8 mouse cellular contexts compared by ENCODE assay signal in the genomic region with DNA sequence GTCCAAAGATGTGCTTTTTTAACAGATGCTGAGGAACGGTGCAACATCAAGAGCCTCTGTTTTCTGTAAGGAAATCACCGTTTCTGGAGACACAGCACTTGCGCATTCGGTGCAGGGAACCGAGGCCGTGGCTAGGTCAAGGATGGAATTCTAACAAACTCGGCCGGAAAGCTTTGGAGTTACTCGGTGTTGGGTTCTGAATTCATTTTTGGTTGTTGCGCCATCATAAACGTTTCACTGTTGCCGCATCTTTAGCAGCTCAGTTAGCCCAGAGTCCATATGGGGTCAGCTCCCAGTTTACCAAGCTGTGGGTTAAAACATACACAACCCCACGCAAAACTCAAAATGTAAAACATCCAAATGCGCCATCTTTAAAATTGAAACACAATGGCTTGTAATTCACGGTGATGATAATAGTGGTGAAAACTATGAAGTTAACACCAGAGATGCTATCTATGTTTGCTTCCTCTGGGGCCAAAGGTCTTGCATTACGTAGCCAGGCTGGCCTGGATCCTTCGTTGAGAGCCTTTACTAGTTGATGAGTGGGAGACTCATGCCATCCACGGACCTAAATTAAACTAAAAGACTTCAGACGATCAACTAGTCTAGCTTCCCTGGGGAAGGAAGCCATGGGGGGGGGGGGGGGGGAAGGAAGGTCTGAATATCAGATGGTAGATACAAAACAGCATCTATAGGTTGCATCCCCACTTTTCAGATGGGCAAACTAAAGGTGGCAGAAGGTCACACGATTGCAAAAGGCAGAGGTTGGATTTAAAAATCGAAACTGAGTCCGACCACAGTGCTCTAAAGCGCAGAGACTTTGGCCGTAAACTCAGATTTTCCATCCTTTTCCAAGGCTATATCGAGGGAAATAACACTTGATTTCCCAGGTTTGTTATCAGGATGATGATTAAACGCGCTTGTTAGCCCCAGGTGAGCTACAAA. TPM values are rescaled to one million over a fixed set of nuclear protein-coding genes. Genes with fewer than 3 reads are reported as not detected.
DNase-seq lines count a peak whose midpoint lies in the region; ATAC-seq and TF ChIP-seq lines count a peak whose summit lies in the region.

No protein-coding gene starts in this region.

- H3K4me1 ChIP-seq in heart, embryonic 13.5 days: peaks cover 19% of the 10 kb centered on the region
- peaks cover 17% of the 10 kb centered on the region for H3K4me1 ChIP-seq in bone marrow macrophage, adult 2 months (ENCODE audit: control insufficient read depth, insufficient read depth, low read length)
- peaks cover 11% of the 10 kb centered on the region for H3K4me1 ChIP-seq in hindbrain, embryonic 16.5 days (ENCODE audit: control insufficient read depth, insufficient read depth, low read depth, low read length)
- H3K4me1 ChIP-seq in midbrain, embryonic 16.5 days (ENCODE audit: control insufficient read depth, insufficient read depth, low read length): peaks cover 16% of the 10 kb centered on the region

- H3K4me2 ChIP-seq in heart, embryonic 13.5 days: peak overlapping the region; percentile 77
- peak overlapping the region; percentile 85 for H3K4me2 ChIP-seq in hindbrain, embryonic 16.5 days (ENCODE audit: low read length)
- peak overlapping the region; percentile 59 for H3K4me2 ChIP-seq in midbrain, embryonic 16.5 days (ENCODE audit: low read length)

- no peak for TF ChIP-seq CTCF in bone marrow macrophage, adult 2 months (IDR thresholded peaks at IDR 0.05; ENCODE audit: low read depth, low read length)

- WGBS in heart, embryonic 13.5 days: 46% methylated on average over 27 of the region's 27 CpGs
- 46% methylated on average over 27 of the region's 27 CpGs for WGBS in hindbrain, embryonic 16.5 days
- 46% methylated on average over 27 of the region's 27 CpGs for WGBS in midbrain, embryonic 16.5 days

- no peak for TF ChIP-seq POLR2A in bone marrow macrophage, adult 2 months (IDR thresholded peaks at IDR 0.05; ENCODE audit: borderline replicate concordance, low read depth, low read length)

- peaks cover 30% of the 10 kb centered on the region for H3K36me3 ChIP-seq in heart, embryonic 13.5 days
- H3K36me3 ChIP-seq in hindbrain, embryonic 16.5 days (ENCODE audit: control insufficient read depth, insufficient read depth, low read length): no peaks in the 10 kb centered on the region
- no peaks in the 10 kb centered on the region for H3K36me3 ChIP-seq in midbrain, embryonic 16.5 days (ENCODE audit: control insufficient read depth, insufficient read depth, low read length)

- no peaks in the 10 kb centered on the region for H3K27me3 ChIP-seq in heart, embryonic 13.5 days (replicated peaks)
- H3K27me3 ChIP-seq in hindbrain, embryonic 16.5 days (replicated peaks; ENCODE audit: control insufficient read depth, insufficient read depth, low read length): no peaks in the 10 kb centered on the region
- H3K27me3 ChIP-seq in midbrain, embryonic 16.5 days (ENCODE audit: control insufficient read depth, insufficient read depth, low read depth, low read length): no peaks in the 10 kb centered on the region

- no peaks in the 10 kb centered on the region for H3K9me3 ChIP-seq in heart, embryonic 13.5 days
- no peaks in the 10 kb centered on the region for H3K9me3 ChIP-seq in hindbrain, embryonic 16.5 days (ENCODE audit: control insufficient read depth, low read length)
- H3K9me3 ChIP-seq in midbrain, embryonic 16.5 days (replicated peaks; ENCODE audit: control insufficient read depth, low read length, poor library complexity, severe bottlenecking): no peaks in the 10 kb centered on the region

- peak overlapping the region; percentile 90 for H3K4me3 ChIP-seq in heart, embryonic 13.5 days
- H3K4me3 ChIP-seq in bone marrow macrophage, adult 2 months (ENCODE audit: insufficient read depth, low read length): peak overlapping the region; percentile 62
- peak overlapping the region; percentile 78 for H3K4me3 ChIP-seq in hindbrain, embryonic 16.5 days (ENCODE audit: low read length)
- peak overlapping the region; percentile 67 for H3K4me3 ChIP-seq in midbrain, embryonic 16.5 days (ENCODE audit: low read depth, low read length)

- H3K9ac ChIP-seq in heart, embryonic 13.5 days: peak overlapping the region; percentile 92
- H3K9ac ChIP-seq in hindbrain, embryonic 16.5 days (ENCODE audit: low read depth, low read length): peak overlapping the region; percentile 91
- H3K9ac ChIP-seq in midbrain, embryonic 16.5 days (ENCODE audit: low read depth, low read length): peak overlapping the region; percentile 82

- DNase-seq in heart, adult 9 months (ENCODE audit: low spot score in 2 of 2): no peak
- DNase-seq in natural killer cell, adult 2 months (ENCODE audit: low spot score in 2 of 2): no peak
- no peak for DNase-seq in adrenal gland, postnatal 36 days

- no peak for ATAC-seq in heart, embryonic 13.5 days (ENCODE audit: extremely low read depth, insufficient number of reproducible peaks, low FRiP score, low TSS enrichment)
- no peak for ATAC-seq in hindbrain, embryonic 16.5 days
- peak; percentile 16; the same call in 1 of the 2 replicates for ATAC-seq in midbrain, embryonic 16.5 days
- no peak for ATAC-seq in erythroid progenitor cell, adult 5-6 weeks (replicated peaks; ENCODE audit: low FRiP score, poor library complexity, severe bottlenecking)

- peak overlapping the region; percentile 87 for H3K27ac ChIP-seq in heart, embryonic 13.5 days (replicated peaks)
- peak overlapping the region; percentile 66 for H3K27ac ChIP-seq in bone marrow macrophage, adult 2 months (ENCODE audit: insufficient read depth, low read depth, low read length)
- peak overlapping the region; percentile 91 for H3K27ac ChIP-seq in hindbrain, embryonic 16.5 days (ENCODE audit: low read depth, low read length)
- H3K27ac ChIP-seq in midbrain, embryonic 16.5 days (ENCODE audit: low read length): peak overlapping the region; percentile 92

RNA-seq across cellular contexts. Expression of gene Nmt1, which starts 11.8 kb away (rescaled TPM):
- 39.7 and 47.3 TPM in 2 replicates for polyA plus RNA-seq in heart, embryonic 13.5 days (2015; fragmentation: Nextera tagmentation; extraction: Ambion mirVana)
- 69.2 and 82.6 TPM in 2 replicates for polyA plus RNA-seq in bone marrow macrophage, adult 2 months (2012; ENCODE audit: insufficient read depth, insufficient read length, missing spikeins)
- 28.8 and 30.4 TPM in 2 replicates for polyA plus RNA-seq in hindbrain, embryonic 16.5 days (2015; fragmentation: Nextera tagmentation; extraction: Ambion mirVana)
- polyA plus RNA-seq in midbrain, embryonic 16.5 days (2015; fragmentation: Nextera tagmentation; extraction: Ambion mirVana): 25.5 and 26.8 TPM in 2 replicates
- total RNA-seq in adrenal gland, postnatal 36 days (2021): 100 to 1,000 TPM; 100 to 114 TPM
- total RNA-seq in erythroid progenitor cell, adult 5-6 weeks (2015; ENCODE audit: low replicate concordance): 25.2 and 31.0 TPM in 2 replicates
- 27.1 and 35.8 TPM in 2 replicates for total RNA-seq in erythroid progenitor cell, adult 5-6 weeks (2017; ENCODE audit: low replicate concordance)

RNA-seq across cellular contexts. Expression of gene Dcakd, which starts 12.0 kb away (rescaled TPM):
- polyA plus RNA-seq in heart, embryonic 13.5 days (2015; fragmentation: Nextera tagmentation; extraction: Ambion mirVana): 95.9 and 101 TPM in 2 replicates
- polyA plus RNA-seq in bone marrow macrophage, adult 2 months (2012; ENCODE audit: insufficient read depth, insufficient read length, missing spikeins): 40.9 and 43.2 TPM in 2 replicates
- polyA plus RNA-seq in hindbrain, embryonic 16.5 days (2015; fragmentation: Nextera tagmentation; extraction: Ambion mirVana): 132 and 192 TPM in 2 replicates
- 157 and 174 TPM in 2 replicates for polyA plus RNA-seq in midbrain, embryonic 16.5 days (2015; fragmentation: Nextera tagmentation; extraction: Ambion mirVana)
- 10 to 100 TPM; 65.4 to 66.8 TPM for total RNA-seq in adrenal gland, postnatal 36 days (2021)
- 6.8 and 13.4 TPM in 2 replicates for total RNA-seq in erythroid progenitor cell, adult 5-6 weeks (2015; ENCODE audit: low replicate concordance)
- 4.4 and 10.7 TPM in 2 replicates for total RNA-seq in erythroid progenitor cell, adult 5-6 weeks (2017; ENCODE audit: low replicate concordance)
